Mouse (Mus musculus) mouse embryonic stem cell (cell line): Measurements from ENCODE around the gene Cd300c.

Experiments
- in situ Hi-C, 2 experiments: fragments of 300-500 bp; cut with MboI; formaldehyde crosslinking; loops; 1 replicate in 1 of 2; 3 replicates in 1 of 2; pipeline ENCODE4 v1.14.3; 2019 to 2020; ENCODE audit warnings: low sequenced_read_pairs in 2 of 2, low pct_unique_long_range_greater_than_20kb in 1 of 2, mixed read lengths in 1 of 2; ENCODE audit not compliant: unreplicated experiment in 1 of 2

Cd300c gene

GRCm38 (mm10) chr11:114908086-114908485, 60.9 kb downstream of the Cd300c start:
- in situ Hi-C loops, result loop anchor here (5.0 to 25.0 kb wide), 3 partner anchors 91 to 171 kb away; partner anchors contain the start of gene Dnaic2 (in 1 of the 2)

- in situ Hi-C loops, result loop anchor here (5.0 to 25.0 kb wide), 3 partner anchors 90 to 170 kb away; partner anchors contain the start of gene Dnaic2 (in 1 of the 2)
These were observed 61.4 kb downstream of the Cd300c start for GRCm38 (mm10) chr11:114907567-114907966.
